Mouse (Mus musculus): ENCODE data around the gene Fam45a.

Gene Fam45a

GRCm38 (mm10) chr19:60811098-60812035, at the start of gene Fam45a:
TSS of gene Fam45a (plus strand) at chr19:60811585.
- DNase-seq (ENCODE audit: low spot score in 2 of 2), result peak; percentile 90 to 91

GRCm38 (mm10) chr19:60773366-60773765, 38.0 kb upstream of the Fam45a start:
- DNase-seq (ENCODE audit: low spot score in 2 of 2), result no peak

GRCm38 (mm10) chr19:60782034-60782433, 29.4 kb upstream of the Fam45a start:
- no peak for DNase-seq (ENCODE audit: low spot score in 2 of 2)

GRCm38 (mm10) chr19:60784712-60785111, 26.7 kb upstream of the Fam45a start:
- DNase-seq (ENCODE audit: low spot score in 2 of 2), result no peak

GRCm38 (mm10) chr19:60787465-60788150, 23.8 kb upstream of the Fam45a start:
- DNase-seq (ENCODE audit: low spot score in 2 of 2), result no peak

GRCm38 (mm10) chr19:60788214-60788960, 23.0 kb upstream of the Fam45a start:
- DNase-seq (ENCODE audit: low spot score in 2 of 2), result no peak

GRCm38 (mm10) chr19:60789452-60789851, 21.9 kb upstream of the Fam45a start:
- no peak for DNase-seq (ENCODE audit: low spot score in 2 of 2)

- peak; percentile 36 to 37 for DNase-seq (ENCODE audit: low spot score in 2 of 2)
Observed at GRCm38 (mm10) chr19:60789919-60790506, 21.4 kb upstream of the Fam45a start.

- DNase-seq (ENCODE audit: low spot score in 2 of 2), result peak; percentile 94 to 95
Observed at GRCm38 (mm10) chr19:60790551-60791161, 20.7 kb upstream of the Fam45a start, which contains the start of gene Eif3a. TSS of gene Eif3a (minus strand) at chr19:60790658.

GRCm38 (mm10) chr19:60791164-60791563, 20.2 kb upstream of the Fam45a start:
- no peak for DNase-seq (ENCODE audit: low spot score in 2 of 2)

- no peak for DNase-seq (ENCODE audit: low spot score in 2 of 2)
Observed at GRCm38 (mm10) chr19:60793170-60793707, 18.1 kb upstream of the Fam45a start.

GRCm38 (mm10) chr19:60795244-60795643, 16.1 kb upstream of the Fam45a start:
- DNase-seq (ENCODE audit: low spot score in 2 of 2), result no peak

- no peak for DNase-seq (ENCODE audit: low spot score in 2 of 2)
Observed at GRCm38 (mm10) chr19:60797415-60797814, 14.0 kb upstream of the Fam45a start.

- no peak for DNase-seq (ENCODE audit: low spot score in 2 of 2)
Observed at GRCm38 (mm10) chr19:60799867-60800569, 11.4 kb upstream of the Fam45a start.

- DNase-seq (ENCODE audit: low spot score in 2 of 2), result no peak
Observed at GRCm38 (mm10) chr19:60804903-60805302, 6.5 kb upstream of the Fam45a start.

- no peak for DNase-seq (ENCODE audit: low spot score in 2 of 2)
Observed at GRCm38 (mm10) chr19:60809927-60810326, 1.5 kb upstream of the Fam45a start.

GRCm38 (mm10) chr19:60812036-60812389, 628 bp downstream of the Fam45a start:
- peak in 1 of 2 experiments; percentile 22 for DNase-seq (ENCODE audit: low spot score in 2 of 2)

- no peak for DNase-seq (ENCODE audit: low spot score in 2 of 2)
Observed at GRCm38 (mm10) chr19:60813133-60813532, 1.7 kb downstream of the Fam45a start.

- no peak for DNase-seq (ENCODE audit: low spot score in 2 of 2)
Observed at GRCm38 (mm10) chr19:60818677-60819076, 7.3 kb downstream of the Fam45a start.

GRCm38 (mm10) chr19:60837747-60838146, 26.4 kb downstream of the Fam45a start:
- peak; percentile 26 to 62 for DNase-seq (ENCODE audit: low spot score in 2 of 2)
